Mouse (Mus musculus) splenic B cell, adult 2 months (primary cell): ENCODE measurements around the gene Cacng4.

ENCODE experiments used
- DNase-seq: peaks from one replicate; pipeline ENCODE4 v3.0.0-alpha.2; 2011; ENCODE audit warnings: low read depth, low spot score
- H3K27me3 ChIP-seq: 2 replicates; pipeline ENCODE4 v1.6.1; 2012; ENCODE audit warnings: mild to moderate bottlenecking, low read length, moderate library complexity, mixed read lengths; ENCODE audit not compliant: control insufficient read depth, poor library complexity, insufficient read depth, severe bottlenecking
- H3K36me3 ChIP-seq: 2 replicates; pipeline ENCODE4 v1.6.1; 2012; ENCODE audit warnings: mild to moderate bottlenecking, low read length, moderate library complexity, mixed read lengths; ENCODE audit not compliant: control insufficient read depth, poor library complexity, insufficient read depth, severe bottlenecking

Gene Cacng4

DNA sequence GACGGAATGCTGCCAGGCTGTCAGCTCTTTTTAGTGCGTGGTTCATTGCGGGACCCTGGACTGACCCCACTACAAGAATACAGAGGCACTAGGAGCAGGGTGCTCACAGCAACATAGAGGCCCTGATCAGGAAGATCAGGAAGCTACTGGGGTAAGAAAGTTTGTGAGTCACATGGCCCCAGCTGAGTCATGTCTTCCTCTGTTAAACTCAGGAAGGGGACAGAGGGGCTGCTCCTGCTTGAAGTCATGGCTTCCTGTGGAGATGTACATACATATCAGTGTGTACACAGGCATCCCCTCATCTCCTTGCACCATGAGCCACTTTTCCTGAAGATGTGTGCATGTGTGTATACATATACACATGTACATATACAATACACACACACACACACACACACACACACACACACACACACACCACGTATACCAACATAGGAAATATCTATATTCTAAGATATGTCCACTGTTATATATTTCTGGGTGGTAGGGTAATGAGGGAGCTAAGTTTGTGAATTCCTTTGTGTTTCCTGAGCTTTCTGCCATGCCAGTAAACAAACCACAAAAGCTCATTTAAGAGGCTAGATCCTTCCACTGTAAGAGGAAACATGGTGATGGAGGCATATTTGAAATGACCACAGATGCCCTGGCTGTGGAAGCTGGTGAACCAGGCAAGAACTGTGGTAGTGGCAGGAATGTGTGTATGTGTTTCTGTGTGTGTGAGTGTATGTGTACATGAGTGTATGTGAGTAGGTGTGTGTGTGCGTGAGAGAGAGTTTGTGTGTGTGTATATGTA, 45.9 kb downstream of the Cacng4 start:
- no peak for DNase-seq
- H3K36me3 ChIP-seq = no peaks in the 10 kb centered on the region
- no peaks in the 10 kb centered on the region for H3K27me3 ChIP-seq

DNA sequence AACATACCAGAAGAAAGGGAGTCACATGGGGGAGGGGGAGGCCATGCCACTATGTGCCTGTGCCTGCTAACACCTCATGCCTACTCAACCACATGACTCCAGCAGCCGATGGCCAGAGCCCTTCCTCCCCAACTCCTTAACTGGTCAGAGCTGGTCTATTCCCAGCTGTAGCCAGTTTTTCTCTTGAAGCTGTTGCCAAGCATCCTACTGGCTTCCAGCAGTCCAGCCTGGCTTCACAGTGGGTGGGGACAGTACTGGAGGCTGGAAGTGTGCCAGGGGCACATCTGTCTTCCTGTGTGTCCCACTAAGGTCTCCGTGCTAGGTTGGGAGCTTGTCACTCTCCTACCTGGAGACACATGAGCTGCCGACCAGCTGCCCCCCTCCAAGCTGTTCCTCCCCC, 51.3 kb downstream of the Cacng4 start:
- H3K36me3 ChIP-seq = no peaks in the 10 kb centered on the region
- no peak for DNase-seq
- no peaks in the 10 kb centered on the region for H3K27me3 ChIP-seq

DNA sequence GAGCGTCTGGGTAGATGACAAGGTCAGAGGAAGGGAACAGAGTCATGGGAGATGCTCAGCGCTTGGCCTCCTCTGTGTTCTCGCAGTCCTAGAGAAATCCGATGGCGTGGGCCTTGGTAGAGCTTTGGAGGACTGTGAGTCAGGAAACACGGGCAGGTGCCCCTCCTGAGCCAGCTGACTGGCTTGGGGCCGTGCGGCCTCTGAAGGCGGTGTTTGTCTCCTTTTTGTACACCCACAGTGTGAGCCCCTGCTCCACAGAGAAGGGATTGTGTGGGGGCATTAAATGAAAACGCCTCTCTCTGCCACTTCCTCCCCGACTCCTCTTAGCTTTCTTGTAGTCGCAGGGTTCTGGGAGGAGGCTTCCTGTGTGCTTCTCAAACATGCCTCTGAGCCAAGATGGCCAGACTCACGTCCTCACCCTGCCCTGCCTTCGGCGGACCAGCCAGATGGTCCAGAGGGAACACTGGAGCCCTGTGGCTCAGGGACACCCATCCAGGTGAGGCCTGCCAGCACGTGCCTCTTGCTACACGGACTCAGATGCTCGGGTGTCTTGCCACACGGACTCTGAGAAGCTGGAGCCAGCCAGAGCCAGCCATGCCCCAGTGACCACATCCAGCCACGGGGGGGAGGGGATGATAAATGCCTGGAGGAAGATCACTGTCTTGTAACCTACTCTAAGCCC, 55.8 kb downstream of the Cacng4 start:
- Histone ChIP-seq H3K36me3 (no peaks in the 10 kb centered on the region), H3K27me3 (no peaks in the 10 kb centered on the region)
- DNase-seq = no peak

DNA sequence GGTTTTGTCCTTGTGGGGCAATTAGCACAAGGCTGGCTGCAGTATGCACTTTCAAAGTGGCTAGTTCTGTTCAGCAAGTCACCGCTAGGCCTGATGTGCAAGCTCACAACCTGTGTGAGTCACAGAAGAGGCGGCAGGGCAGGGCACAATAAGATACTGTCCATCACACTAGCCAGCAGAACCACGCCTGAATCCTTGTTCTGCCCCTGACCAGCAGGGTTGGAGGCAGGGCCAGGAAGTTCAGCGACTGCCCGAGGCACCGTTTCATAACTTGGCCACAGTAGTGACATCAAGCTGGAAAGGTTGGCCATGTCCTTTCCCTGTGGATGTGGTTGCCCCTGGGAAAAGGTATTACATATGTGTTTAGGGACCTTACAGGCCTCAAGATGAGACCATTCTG, 56.5 kb downstream of the Cacng4 start:
- H3K27me3 ChIP-seq = no peaks in the 10 kb centered on the region
- no peak for DNase-seq
- H3K36me3 ChIP-seq = no peaks in the 10 kb centered on the region

DNA sequence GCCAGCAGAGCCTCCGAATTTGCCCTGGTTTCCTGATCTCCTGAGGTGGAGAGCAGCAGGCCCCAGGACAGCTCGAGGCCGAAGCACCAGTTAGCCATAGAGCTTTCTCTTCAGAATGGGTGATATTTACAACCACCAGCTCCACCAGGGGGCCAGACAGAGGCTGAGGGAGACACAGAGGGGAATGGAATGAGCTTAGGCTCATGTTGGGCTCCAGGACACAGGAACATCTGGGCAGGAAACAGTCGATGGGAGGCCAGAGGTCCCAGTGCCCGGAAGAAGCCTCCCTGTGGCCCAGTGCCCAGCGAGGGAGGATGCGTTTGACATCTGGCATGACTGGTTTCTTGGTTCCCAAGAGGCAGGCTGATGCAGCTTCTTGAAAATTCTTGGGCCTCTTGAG, 60.2 kb downstream of the Cacng4 start:
- Histone ChIP-seq H3K36me3 (no peaks in the 10 kb centered on the region), H3K27me3 (no peaks in the 10 kb centered on the region)
- no peak for DNase-seq

DNA sequence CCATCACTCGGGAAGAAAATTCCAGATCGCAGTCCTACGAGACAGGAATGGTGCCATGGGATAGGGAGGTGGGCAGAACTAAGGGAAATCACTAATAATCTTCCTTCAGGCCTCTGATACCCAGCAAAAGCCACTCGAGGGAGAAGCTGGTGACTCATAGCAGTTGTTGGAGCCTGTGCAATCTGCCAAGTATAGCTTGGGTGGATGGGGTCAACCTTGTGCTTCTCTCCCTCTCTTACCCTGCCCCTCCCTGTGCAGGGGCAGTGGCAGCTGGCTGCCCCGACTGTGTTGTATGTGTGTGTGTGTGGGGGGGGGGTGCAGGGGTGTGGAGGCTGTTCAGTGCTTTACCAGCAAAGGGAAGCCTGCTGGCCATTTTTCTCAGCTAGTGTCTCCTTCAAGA, 62.9 kb downstream of the Cacng4 start:
- no peak for DNase-seq
- Histone ChIP-seq H3K36me3 (no peaks in the 10 kb centered on the region), H3K27me3 (no peaks in the 10 kb centered on the region)

DNA sequence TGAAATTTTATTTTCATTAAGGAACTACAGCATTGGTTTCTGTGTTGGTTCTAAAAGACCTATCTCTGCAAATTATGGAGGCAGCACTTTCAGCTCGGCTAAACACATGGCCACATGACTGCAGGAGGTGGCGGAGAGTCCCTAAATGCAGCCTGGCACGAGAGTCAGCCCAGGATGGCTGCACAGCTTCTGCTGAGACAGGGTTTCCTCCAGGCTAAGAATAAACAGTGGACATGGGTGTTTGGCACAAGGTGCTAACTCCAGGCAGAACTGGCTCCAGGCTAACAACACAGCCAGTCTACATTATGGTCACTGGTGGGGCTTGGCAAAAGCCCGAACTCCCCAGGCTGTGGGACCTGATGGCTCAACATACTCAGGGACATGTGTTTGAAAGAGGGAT, 63.4 kb downstream of the Cacng4 start:
- no peak for DNase-seq
- Histone ChIP-seq H3K36me3 (no peaks in the 10 kb centered on the region), H3K27me3 (no peaks in the 10 kb centered on the region)

DNA sequence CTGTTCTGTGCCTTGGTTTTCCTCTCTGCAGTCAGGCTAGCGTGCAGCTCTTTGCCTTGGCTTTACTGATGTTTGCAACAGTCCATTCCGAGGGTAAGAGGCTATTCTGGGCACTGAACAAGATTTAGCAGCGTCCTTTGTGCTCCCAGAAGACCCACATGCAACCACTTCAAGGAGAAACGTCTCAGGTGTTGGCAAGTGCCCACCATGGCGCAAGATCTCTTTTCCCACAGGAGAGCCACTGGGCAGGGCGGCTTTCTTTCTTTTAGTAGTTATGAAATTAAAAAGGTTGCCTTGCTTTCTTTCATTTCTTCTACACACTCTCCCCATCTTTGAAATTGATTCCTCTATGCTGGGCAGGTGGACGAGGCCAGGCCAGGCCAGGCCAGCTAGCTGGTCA, 65.2 kb downstream of the Cacng4 start:
- Histone ChIP-seq H3K27me3 (no peaks in the 10 kb centered on the region), H3K36me3 (no peaks in the 10 kb centered on the region)
- no peak for DNase-seq

DNA sequence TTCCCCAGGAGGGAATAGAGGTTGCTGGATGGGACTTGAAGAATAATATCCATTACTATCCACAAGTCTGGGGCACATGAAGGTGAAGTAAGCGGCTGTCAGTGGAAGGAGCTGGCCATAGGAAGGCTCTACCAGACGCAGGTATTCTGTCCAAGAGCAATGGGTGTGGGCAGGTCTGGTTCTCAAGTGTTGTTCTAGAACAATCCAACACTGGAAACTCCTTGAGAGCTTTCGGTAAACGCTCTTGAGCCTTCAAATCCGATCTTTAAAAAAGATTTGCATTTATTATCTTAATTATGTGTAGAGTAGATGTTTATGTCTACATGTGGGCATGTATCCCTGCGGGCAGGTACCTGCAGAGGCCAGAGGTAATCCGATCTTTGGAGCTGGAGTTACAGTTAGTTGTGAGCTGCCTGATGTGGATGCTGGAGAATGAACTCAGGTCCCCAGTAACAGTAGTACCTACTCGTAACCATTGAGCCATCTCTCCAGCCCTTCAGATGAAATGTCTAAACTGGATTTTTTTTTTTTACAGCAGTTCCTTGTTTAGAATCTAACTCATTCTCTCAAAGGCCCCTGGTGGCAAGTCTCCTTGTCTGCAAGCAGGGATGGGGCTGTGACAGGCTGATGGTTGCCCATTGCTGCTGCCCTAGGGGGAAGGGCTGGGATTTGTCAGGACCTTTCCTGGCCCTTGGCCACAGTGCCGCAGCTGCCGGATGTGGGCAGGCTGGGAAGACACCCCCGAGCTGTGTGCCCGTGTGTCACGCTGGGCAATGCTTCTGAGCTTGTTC, 66.1 kb downstream of the Cacng4 start:
- no peak for DNase-seq
- Histone ChIP-seq H3K36me3 (no peaks in the 10 kb centered on the region), H3K27me3 (no peaks in the 10 kb centered on the region)

DNA sequence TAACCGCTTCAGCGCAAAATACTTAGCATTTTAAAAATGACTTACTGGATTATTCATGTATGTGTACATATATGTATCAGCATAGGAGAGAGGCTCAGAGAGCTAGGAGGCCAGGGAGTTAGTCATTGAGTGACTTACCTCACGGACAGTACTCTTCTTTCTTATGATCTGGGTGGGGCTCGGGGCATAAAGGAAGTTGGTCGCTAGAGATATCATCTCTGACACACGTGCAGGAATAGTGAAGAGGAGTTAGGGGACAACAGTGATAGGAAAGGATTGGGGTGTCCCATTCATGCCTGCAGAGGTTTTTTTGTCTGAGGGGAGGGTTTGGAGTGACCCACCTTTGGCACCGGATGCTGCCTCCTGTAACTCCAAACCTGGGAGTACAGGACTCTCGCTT, 69.8 kb downstream of the Cacng4 start:
- no peak for DNase-seq
- Histone ChIP-seq H3K27me3 (no peaks in the 10 kb centered on the region), H3K36me3 (no peaks in the 10 kb centered on the region)

DNA sequence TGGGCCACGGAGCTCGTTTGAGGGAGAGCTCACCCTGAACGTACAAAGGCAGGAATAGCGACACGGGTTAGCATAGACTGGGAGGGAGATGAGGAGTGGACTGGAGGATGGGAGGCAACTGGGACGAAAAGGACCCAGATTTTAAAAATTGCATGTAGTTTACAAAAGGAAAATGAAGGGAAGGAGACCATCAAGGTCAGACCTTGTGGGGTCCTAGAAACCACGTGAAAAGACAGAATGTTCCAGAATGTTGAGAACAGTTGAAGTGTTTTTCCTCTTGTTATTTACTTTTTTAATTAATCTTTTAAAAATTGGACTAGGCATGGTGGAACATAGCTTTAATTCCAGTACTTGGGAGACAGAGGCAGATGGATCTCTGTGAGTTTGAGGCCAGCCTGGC, 73.3 kb downstream of the Cacng4 start:
- DNase-seq = no peak
- no peaks in the 10 kb centered on the region for H3K36me3 ChIP-seq
- H3K27me3 ChIP-seq = no peaks in the 10 kb centered on the region

DNA sequence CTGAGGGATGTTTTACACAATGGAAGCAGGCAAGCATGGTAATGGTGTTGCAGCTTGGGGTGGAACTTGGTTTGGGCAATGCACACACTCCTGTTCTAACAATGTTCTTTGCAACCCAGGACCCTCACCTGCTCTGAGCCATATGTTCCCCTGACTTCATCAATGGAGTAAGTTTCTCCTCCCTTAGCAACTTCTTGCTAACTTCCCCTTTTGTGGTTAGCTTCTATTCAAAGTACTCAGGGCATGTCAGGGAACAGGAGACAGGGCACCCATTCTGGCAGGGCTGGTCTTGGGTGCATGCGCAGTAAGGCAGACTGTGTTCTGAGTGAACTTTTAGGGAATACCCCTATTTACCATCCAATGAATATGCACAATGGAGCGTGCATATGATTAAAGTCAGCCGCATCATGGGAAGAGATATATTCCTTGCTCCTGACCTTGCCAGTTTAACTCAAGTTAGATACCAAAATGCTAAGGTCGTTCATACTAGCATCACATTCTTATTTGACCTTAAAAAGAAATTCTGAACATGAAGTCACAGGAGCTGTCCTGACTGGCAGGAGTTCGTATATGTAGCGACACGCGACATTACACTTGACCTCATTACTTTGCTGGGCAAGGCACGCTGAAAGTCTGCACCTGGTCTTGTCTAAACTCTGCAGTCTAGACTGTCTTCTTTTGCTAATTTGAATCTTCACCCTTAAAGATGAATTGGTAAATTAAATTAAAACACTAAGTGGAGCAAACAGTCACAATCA, 73.9 kb downstream of the Cacng4 start:
- peak; percentile 32 for DNase-seq
- Histone ChIP-seq H3K36me3 (no peaks in the 10 kb centered on the region), H3K27me3 (no peaks in the 10 kb centered on the region)

DNA sequence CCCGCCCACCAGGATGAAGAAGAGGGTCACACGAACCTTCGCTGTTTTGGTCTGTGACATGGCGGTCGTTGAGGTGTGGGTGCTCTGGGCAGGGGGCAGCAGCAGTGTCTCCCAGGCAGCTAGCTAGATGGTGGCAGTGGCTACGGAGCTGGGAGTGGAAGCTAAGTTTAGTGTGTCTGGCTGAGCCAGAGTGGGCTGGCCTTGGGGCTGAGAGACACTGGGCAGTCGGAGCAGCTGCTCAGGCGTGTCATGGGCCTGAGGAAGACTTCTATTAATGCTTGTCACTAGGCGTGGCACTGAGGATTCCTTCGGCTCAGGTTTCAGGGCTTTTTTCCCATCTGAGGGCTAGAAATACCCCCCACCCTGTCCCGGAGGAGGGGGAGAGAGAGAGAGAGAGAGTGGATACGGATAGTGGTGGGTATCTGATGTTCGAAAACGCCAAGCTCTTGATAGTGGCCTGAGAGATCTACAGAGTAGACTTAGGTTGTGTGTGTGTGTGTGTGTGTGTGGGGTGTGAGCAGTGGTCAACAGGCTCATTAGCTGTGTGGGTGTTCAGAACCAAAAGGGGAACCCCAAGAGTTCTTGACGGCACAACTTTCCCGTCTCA, 77.9 kb downstream of the Cacng4 start, which contains the start of gene Cacng1:
Gene Cacng1, minus strand, starts transcription at position 191 of the 607 bp plus-strand sequence.
- no peaks in the 10 kb centered on the region for H3K27me3 ChIP-seq
- no peak for DNase-seq
- H3K36me3 ChIP-seq = no peaks in the 10 kb centered on the region

DNA sequence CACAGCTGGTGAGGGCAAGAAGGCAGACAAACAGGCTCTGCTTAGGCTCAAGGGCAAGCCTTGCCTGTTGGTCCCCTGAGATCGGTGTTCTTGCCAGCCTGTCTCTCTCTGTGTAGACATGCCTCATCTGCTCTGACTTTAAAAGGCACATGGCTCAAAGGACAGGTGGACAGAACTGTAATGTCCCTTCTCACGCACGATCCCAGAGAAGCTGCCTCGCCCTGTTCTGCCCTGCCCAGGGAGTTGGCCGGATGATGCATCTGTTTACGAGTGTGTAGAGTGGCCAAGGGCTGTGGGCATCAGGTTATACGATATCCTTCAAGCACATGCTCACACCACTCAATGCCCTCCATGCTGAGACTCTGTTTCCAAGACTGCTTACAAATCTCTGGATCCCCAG, 80.0 kb downstream of the Cacng4 start:
- H3K27me3 ChIP-seq = no peaks in the 10 kb centered on the region
- no peak for DNase-seq
- H3K36me3 ChIP-seq = no peaks in the 10 kb centered on the region
